Mouse (Mus musculus): ENCODE measurements around the gene Dop1a. TPM values are rescaled to one million over a fixed set of nuclear protein-coding genes. Genes with fewer than 3 reads are reported as not detected.
"Not testable (repeated sequence)": the region's sequence is repeated elsewhere in the genome, so short reads cannot be mapped to it uniquely, and the experiment has no call there.

The Dop1a gene
- polyA plus RNA-seq, 1 experiment: 45.3 TPM

GRCm38 (mm10) chr9:86572636-86573291 is 105.8 kb downstream of the Dop1a start:
- peak; percentile 74 to 90 for DNase-seq (ENCODE audit: extremely low spot score in 1 of 2, low spot score in 1 of 2)

GRCm38 (mm10) chr9:86573616-86574303 is 106.8 kb downstream of the Dop1a start:
- no peak for DNase-seq (ENCODE audit: extremely low spot score in 1 of 2, low spot score in 1 of 2)

- DNase-seq (ENCODE audit: extremely low spot score in 1 of 2, low spot score in 1 of 2): peak in 1 of 2 experiments; percentile 37
Observed at GRCm38 (mm10) chr9:86575178-86575577, 108.2 kb downstream of the Dop1a start.

GRCm38 (mm10) chr9:86579657-86580056 is 112.7 kb downstream of the Dop1a start:
- no peak for DNase-seq (ENCODE audit: extremely low spot score in 1 of 2, low spot score in 1 of 2)

- peak; percentile 46 to 84 for DNase-seq (ENCODE audit: extremely low spot score in 1 of 2, low spot score in 1 of 2)
Observed at GRCm38 (mm10) chr9:86583740-86584139, 116.8 kb downstream of the Dop1a start.

- no peak for DNase-seq (ENCODE audit: extremely low spot score in 1 of 2, low spot score in 1 of 2)
Observed at GRCm38 (mm10) chr9:86587019-86587795, 120.3 kb downstream of the Dop1a start.

GRCm38 (mm10) chr9:86592676-86593668 is 126.0 kb downstream of the Dop1a start:
- DNase-seq (ENCODE audit: extremely low spot score in 1 of 2, low spot score in 1 of 2): peak; percentile 51 to 74

- DNase-seq (ENCODE audit: extremely low spot score in 1 of 2, low spot score in 1 of 2): not testable (repeated sequence)
Observed at GRCm38 (mm10) chr9:86594357-86594767, 127.4 kb downstream of the Dop1a start.

- not testable (repeated sequence) for DNase-seq (ENCODE audit: extremely low spot score in 1 of 2, low spot score in 1 of 2)
Observed at GRCm38 (mm10) chr9:86596983-86597382, 130.0 kb downstream of the Dop1a start.

GRCm38 (mm10) chr9:86599723-86600303 is 132.9 kb downstream of the Dop1a start:
- DNase-seq (ENCODE audit: extremely low spot score in 1 of 2, low spot score in 1 of 2): no peak

Other genes with a start within 250 kb of the Dop1a start
- 1.8 and 2.7 TPM in 2 replicates for gene Ube2cbp, start 2.2 kb upstream of the Dop1a start, polyA plus RNA-seq (2012; rRNA removed)
- 10.8 and 11.2 TPM in 2 replicates for gene Pgm3, start 104.7 kb downstream of the Dop1a start, polyA plus RNA-seq (2012; rRNA removed)
- gene Rwdd2a, start 104.8 kb downstream of the Dop1a start, polyA plus RNA-seq (2012; rRNA removed): 26.1 and 29.2 TPM in 2 replicates
- gene Me1, start 228.8 kb downstream of the Dop1a start, polyA plus RNA-seq (2012; rRNA removed): 49.7 and 51.2 TPM in 2 replicates